Mouse (Mus musculus) B cell, adult 2 months (primary cell): ENCODE measurements around the gene Tmcc2.
A peak's percentile ranks its signal among the peaks of the same experiment; 100 is the strongest.
"Not testable (repeated sequence)": the region's sequence is repeated elsewhere in the genome, so short reads cannot be mapped to it uniquely, and the experiment has no call there.

Experiments
- DNase-seq, 2 experiments: peaks; one replicate each; pipeline ENCODE4 v3.0.0; 2022

Gene Tmcc2

DNA sequence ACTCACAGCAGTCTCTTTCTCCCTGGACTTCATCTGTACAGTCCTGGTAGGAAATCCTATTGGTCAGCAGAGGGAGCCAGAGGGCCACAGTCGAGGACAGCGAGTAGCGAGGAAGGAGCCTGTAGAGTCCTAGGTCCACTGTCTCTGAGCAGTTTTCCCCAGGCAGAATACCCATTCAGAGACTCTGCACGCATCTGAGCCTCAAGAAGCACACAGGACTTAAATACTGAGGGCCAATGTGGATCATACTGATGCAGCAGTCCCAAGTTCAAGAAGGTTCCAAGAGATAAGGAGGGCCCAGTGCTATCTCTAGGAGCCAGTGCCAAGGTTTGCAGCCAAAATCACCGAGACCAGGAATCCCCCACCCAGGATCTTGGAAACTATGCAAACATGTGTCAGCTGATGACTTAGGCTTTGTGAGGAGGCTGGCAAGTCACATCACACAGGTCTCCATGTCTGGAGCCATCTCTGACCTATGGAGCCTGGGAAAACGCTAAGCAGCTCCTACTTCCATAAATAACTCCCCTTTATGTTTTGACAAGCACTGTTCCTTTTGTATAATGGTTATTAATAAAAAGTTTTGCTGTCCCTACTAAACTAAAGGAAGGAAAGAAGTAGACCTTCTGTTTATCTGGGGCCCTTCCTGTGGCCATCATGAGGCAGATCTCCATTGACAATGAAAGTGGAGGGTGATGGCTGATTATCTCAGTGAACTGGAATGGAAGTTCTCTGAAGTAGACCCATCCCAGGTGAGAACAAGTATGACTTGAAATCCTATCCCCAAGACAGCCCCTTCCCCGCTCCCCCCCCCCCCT, 23.2 kb downstream of the Tmcc2 start:
- peak; percentile 85 to 88 for DNase-seq

DNA sequence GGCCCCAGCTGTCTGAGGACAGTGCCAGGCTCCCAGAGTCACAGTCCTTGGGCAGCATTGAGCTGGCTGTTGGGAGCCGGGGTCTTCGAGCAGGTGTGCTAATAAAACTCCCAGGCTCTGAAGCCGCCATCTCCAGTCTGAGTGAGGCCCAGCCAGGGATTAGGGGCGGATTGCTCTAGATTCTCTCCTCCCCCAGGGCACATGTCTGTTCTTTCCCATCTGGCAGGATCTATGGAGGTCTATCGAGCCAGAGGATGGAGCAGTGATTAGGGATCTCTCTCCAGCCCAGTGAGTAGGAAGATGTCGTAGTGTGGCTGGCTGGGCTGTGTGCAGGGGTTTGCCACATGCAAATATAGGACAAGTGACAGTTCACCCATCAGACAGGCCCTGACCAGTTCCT, 24.1 kb downstream of the Tmcc2 start:
- DNase-seq: no peak

DNA sequence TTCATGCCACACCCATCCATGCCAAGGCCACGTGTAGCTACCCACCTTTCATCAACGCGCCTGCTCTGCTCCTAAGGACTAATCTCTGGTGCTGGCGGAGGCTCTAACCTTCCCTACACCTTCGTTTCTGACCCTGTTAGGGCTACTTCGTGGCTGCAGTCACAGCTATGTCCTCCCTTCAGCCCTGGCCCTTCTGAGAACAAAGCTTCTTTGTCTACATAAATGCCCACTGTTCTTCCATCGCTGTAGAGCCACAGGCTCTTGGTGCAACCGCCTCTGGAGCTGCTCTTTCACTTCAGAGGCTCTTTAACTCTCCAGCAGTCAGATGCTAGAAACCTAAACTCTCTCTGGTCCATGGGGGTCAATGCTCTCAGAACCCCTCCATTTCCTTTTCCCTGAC, 24.8 kb downstream of the Tmcc2 start:
- no peak for DNase-seq

DNA sequence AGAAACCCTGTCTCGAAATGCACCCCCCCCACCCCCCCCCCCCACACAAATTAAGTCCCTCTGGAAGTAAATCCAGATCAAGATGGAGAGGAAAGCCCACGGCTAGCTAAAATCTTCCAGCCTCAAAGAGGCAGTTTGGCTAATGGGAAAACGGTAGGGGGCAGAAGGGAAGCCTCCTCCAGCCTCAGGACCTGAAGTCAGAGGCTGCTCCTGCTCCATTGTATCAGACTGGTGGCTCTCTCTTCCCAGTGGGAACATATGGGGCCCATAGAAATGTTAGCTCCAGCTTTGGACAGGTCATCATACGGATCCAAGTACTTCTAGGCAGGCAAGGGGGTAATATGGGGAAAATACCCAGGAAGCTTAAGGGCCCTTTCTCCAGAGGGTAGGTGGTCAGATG, 25.4 kb downstream of the Tmcc2 start:
- DNase-seq: no peak

DNA sequence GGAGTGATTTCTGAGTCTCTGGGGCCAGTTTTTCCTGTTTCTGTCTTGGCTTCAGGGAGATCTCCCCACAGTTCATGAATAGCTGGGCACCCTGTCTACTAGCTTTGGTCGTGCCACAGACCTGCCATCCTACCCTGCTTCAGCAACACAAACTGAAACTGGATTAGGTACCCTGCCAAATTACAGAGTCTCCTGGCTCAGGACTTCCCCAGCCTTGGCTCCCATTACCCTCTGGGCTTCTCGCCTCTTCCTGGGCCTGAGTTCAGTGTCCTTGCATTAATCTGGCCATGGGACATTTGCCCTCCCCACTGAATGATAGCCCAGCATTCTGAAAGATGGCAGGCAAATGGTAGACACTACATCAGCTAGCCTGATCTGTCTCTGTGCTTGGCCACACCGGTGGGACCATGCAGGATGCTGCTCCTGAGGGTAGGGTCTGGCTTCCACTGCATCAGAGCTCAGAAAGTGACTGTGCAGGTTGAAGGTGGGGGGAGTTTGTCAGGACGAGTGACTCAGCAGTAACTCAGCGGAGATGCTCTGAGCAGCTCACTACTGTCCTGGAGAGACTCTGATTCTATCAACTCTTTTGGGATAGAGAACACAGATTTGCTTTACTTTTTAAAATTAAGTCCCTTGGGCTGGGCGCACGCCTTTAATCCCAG, 26.1 kb downstream of the Tmcc2 start:
- no peak for DNase-seq

DNA sequence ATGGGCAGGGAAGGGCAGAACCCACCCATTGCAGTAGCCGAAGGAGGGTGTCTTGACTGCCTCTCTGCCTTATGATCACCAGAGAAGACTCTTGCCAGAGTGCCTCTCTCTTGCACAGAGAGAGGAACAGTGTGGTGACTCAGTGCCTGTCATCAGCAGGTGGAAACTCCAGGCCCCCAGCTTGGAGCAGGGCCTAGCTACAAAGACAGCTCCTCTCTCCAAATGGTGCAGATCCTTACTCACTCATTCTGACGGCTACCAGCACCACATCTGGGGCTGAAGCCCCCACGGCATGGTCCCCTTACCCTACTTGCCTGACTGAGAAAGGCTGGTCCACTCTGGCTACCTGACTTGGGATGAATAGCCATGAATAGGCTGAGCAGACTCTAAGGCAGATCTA, 26.7 kb downstream of the Tmcc2 start:
- DNase-seq: no peak

DNA sequence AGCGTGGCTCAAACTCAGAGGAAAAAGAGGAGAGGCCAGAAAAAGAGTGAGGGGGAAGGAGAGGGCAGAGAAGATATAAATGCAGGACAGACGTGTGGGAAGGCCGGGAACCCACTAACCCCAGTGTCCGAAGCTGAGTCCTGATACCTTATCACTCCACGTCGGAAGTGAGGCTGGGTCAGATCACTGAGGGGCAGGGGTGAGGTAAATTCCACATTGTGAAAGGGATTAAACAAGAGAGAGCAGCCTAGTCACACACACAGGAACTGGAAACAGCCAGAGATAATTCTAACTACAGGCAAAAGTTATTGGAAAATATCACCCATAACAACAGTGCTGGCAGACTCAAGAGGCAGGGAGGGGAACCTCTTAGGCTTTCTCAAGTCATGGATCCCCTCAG, 29.1 kb downstream of the Tmcc2 start:
- DNase-seq: no peak

DNA sequence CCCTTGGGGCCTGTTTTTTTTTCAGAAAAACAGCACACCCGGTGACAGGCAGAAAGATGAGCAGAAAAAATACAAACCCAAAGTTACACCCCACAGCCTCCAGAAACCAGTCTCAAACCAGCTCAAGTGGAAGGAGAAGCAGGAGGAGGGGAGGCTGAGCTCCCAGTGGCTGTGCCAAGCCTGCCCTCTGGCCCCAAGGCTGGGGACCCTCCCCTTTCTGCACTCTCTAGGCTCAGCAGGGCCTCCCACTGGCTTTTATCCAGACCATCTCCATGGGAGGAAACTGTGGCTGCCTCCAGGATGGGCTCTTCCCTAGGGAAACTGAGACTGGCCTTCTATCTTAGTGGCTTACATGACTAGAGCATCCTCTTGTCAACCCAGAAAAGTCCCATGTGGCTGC, 34.2 kb downstream of the Tmcc2 start:
- DNase-seq: no peak

DNA sequence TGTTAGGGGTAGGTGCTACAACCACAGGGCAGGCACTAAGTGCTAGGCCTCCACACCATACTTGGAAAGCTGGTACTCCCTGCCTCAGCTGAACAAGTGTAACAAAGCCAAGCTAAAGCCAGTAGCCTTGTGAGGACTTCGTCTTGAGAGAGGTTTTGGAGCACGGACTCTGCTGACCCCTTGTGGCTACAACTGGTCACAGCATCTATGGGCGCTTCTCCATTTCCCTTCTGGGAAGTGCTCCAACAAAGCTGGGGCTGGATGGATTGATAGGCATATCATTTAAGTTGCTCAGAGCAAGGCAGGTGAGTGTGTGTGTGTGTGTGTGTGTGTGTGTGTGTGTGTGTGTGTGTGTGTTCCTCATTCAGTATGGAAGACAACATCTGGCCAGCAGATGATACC, 35.2 kb downstream of the Tmcc2 start:
- peak; percentile 88 to 89 for DNase-seq

DNA sequence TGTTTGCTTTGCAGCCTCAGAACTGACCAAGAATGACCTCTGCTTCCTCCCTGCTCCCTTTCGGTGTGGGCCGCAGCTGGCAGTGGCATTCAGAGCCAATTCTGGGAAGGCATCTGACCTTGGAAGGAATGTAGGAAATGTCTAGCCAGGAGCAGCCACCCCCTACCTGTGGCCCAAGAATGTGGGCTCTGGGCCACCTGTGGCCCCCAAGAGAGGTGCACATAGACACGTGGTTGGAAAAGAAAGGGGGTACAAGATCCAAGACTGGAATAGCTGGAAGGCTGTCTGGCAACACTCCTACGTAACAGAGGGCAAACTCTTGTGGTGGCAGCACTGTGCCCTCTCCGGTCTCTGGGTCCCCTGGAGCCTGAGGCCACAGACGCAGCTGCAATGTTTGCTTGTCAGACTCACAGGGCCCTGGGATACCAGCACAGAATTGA, 35.9 kb downstream of the Tmcc2 start:
- DNase-seq: no peak

DNA sequence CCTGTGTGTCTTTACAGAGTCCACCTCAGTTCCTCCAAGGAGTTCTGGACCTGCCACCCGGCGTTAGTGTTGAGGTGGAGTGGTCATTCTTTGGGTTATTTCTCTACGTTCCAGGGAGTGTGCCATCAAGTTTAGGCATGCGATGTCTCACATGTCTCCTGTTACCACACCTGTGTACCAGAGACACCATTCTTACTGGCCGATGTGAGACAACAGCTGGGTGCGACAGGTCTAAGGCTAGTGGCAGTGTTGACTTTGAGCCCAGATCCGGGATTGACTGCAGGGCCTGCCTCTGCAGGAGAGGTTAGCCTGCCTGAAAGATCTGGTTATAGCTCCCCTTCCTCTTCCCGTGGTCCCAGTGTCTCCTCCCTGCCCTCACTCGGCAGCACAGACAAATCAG, 36.8 kb downstream of the Tmcc2 start:
- no peak for DNase-seq

DNA sequence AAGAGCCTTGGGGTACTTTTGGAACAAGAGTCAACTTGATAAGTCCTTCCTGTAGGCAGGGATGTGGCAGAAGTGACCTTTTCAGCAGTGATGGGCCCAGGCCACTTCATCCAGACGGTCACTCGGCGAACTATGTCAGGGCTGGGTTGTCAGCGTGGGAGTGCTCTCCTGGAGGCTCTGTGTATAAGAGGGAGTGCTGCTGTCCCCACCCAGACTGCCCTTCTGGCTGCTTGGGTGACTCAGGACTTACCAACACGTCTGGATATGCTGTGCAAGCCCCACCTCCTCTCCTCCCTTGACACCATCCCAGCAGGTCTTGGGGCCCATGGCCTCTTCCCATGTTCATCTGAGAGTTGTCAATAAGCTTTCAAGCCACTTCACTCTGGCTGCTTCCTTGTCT, 37.7 kb downstream of the Tmcc2 start:
- no peak for DNase-seq

DNA sequence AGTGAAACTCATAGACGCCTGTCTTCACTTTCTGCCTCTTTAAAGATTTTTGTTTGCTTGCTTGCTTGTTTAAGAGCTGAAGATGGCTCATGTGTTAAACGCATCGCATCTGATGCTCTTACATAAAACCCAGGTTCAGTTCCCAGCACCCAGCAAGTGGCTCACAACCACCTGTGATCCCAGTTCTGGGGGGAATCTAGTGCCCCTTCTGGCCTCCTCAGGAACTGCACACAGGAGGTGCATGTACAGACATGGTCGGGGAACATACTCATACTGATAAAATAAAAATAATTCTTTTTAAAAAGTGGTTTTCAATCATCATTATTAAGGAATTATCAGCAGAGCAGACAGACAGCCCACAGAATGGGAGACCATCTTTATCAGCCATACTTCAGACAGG, 40.0 kb downstream of the Tmcc2 start:
- no peak for DNase-seq

DNA sequence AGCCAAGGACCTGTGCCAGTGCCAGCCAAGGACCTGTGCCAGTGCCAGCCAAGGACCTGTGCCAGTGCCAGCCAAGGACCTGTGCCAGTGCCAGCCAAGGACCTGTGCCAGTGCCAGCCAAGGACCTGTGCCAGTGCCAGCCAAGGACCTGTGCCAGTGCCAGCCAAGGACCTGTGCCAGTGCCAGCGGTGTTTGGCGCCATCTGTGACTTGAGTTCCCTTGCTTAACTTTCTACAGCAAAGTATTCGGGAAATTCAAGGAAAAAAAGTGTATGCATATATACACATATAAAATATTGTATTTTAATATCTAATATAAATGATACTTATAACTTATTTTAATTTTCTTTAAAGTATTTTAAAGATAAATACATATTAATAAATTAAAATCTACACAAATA, 41.5 kb downstream of the Tmcc2 start:
- DNase-seq: not testable (repeated sequence)

DNA sequence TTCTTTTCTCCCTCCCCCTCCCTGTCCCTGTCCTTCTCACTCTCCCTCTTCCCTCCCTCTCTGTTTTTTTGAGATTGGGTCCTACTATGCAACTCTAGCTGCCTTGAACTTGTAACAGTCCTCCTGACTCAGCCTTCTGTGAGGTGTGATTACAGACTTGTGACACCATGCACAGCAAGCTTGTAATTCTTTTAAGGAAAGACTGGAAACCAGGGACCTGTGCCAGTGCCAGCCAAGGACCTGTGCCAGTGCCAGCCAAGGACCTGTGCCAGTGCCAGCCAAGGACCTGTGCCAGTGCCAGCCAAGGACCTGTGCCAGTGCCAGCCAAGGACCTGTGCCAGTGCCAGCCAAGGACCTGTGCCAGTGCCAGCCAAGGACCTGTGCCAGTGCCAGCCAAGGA, 42.0 kb downstream of the Tmcc2 start:
- DNase-seq: not testable (repeated sequence)

DNA sequence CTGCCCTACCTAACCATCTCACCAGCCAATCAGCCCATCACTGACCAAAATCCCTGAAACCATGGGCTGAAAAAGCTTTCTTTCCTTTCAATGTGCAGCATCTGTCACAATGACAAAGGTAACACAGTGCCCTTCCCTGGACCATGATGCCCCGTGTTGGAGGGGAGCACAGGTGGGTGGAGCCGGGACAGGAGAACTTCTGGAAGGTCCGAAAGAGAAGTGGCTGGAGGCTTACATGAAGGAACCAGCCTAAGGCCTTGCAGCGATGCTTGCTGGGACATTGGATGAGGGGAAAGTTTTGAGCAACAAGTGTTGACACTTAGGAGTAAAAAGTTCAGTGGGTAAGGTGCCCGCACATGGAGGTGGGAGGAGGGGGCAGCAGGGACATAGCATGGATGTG, 42.7 kb downstream of the Tmcc2 start:
- no peak for DNase-seq

DNA sequence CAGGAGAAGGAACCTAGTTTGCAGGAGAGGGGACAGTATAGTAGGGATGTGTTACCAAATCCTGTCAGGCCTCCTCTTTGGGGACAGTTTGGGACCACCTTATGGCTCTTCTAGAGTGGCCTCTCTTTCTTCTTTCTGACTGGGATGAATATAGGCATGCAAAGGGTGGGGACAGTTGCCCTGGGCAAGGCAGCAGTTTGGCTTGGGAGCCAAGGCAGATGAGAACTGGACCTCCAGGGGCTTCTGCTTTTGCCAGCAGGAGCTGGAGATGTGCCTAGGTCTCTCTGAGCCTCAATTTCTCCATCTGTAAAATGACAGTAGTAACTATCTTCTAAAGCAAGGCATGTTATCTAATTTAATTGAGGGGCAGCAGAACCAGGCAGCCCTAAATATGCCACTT, 44.1 kb downstream of the Tmcc2 start:
- no peak for DNase-seq

DNA sequence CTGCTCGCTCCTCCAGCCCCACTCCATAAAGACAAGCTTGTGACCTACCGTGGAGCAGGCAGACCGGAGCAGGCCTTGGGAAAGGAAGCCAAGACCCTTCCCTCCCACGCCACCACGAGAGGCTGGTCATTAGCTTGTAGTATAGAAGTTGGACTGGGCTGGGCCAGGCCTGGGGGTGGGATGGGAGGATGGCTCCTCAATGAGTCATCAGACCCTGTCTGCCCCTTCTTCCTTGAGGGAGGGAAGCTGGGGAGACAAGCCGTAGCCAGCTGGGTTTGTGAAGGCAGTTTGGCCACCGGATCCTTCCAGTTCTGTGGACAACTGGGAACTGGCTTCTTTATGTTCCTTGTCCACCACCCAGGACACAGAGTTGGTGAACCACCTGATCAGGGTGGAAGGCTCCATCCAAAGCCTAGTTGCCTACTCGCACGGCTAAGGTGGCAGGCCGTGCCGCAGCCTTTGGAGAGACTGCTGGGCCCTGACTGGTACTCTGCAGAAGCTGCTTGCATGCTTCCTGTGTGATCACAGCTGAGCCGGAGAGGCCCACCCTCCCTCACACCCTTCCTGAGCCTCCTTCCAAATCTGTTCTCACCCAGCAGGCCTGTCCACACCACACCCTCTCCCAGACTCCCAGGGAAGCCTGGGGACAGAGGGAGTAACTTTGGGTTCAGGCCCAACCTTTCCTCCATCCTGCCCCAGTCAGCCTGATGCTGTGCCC, 44.8 kb downstream of the Tmcc2 start:
- DNase-seq: no peak

DNA sequence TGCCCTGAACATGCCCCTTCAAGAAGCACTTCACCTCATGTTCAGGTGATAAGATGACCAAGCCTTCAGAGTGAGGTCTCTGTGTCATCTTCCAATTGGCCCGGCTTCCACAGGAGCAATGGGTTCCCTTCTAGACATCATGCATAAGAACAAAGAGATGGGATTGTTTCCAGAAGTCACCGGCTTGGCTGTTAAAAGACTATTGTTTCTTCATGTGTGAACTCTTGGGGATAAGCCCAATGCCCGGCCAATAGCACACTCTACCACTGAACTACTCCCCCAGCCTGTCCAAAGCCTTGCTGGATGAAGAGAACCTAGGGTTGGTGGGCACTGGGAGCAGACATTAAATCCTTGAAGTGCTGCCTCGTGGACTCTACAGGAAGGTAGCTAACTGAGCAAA, 45.6 kb downstream of the Tmcc2 start:
- no peak for DNase-seq

DNA sequence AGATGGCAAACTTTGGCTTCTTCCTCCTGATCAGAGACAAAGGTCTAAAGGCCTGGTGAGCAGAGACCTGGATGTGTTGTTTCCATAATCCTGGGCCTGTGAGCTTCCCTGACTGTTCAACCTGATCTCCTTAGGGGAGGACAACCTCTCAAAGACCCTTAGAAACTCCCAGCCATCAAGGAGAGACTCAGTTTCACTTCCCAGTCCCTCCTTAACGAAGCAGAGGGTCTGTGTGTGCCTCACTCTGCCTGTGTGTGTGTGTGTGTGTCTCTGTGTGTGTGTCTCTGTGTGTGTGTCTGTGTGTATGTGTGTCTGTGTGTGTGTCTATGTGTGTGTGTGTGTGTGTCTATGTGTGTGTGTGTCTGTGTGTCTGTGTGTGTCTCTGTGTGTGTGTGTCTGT, 47.4 kb downstream of the Tmcc2 start:
- DNase-seq: peak; percentile 42 to 44

DNA sequence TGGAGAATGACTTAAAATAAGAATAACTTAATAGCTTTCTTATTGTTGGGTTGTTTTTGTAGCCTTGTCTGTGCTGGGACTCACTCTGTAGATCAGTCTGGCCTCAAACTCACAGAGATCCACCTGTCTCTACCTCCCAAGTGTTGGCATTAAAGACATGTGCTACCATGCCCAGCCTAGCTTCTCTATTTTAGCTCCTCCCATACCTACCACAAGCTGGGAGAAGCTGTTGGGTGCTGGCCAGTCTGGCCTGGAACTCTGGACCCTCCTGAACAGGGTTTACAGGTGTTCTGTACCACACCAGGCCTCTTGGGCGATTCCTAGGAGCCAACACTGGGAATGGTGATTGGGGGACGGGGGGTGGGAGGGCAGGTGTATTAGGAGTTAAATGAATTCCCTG, 47.9 kb downstream of the Tmcc2 start:
- DNase-seq: peak; percentile 43 to 50

DNA sequence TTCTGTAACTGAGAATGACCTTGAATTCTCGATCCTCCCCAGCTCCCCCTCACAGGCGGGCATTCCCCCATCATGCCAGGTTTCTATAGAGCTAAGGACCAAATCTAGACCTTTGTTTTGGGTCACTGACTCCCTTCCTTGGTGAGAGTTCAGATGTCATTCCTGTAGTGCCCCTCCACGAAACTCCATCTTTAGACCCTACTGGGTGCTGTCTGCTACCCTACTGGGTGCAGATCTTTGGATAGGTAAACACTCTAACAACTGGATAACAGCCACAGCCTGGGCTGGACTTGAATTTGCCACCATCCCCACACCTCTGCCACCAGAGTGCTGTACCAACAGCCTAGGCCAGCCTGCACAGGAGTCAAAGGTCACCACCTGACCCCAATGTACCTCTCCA, 48.6 kb downstream of the Tmcc2 start:
- DNase-seq: peak; percentile 34

DNA sequence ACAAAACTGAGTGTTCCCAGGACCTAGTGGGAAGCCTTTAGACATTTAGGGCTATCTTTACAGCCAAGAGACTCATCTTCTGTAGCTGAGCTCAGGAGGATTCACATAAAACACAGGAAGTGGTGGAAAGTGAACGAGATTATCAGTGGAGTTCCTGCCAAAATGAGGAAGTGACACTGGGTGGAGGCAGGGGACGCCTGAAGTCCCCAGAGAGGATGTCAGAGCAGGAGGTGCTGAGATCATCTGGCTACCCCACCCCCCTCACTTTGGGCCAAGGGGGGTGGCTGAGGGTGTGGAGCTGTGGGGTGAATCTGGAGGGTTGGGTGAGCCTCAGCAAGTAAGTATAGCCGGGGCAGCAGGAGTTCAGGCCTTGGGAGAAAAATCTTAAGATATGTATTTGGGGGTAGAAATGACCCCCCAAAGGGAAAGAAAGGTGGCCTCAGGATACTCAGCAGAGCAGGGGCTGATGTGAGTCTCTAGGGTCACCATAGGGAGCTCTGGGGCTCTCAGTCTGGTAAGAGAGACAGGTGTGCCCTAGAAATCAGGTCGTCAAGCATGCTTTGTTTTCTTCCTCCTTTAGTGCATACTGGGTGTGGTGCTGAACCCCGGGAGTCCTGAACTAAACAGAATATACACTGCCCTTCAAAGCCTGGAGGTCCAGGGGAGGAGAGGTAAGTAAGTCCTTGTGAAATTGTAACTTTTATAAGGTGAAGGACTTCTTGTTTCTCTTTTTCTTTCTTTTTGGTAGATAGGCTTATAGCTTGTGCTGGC, 49.2 kb downstream of the Tmcc2 start:
- DNase-seq: peak; percentile 94 to 96
